Mouse (Mus musculus): ENCODE measurements around the gene Slc34a1. TPM values are rescaled to one million over a fixed set of nuclear protein-coding genes. Genes with fewer than 3 reads are reported as not detected.

Slc34a1 gene
- polyA plus RNA-seq (2012; ENCODE audit: insufficient read depth, insufficient read length, missing spikeins), result not detected in 2 replicates

GRCm38 (mm10) chr13:55398088-55398487 lies at the start of gene Slc34a1:
Gene Slc34a1 (plus strand): TSS chr13:55398187.
- no peak within 1 kb of the TSS for H3K27ac ChIP-seq (replicated peaks; ENCODE audit: low read depth, low read length)

DNA sequence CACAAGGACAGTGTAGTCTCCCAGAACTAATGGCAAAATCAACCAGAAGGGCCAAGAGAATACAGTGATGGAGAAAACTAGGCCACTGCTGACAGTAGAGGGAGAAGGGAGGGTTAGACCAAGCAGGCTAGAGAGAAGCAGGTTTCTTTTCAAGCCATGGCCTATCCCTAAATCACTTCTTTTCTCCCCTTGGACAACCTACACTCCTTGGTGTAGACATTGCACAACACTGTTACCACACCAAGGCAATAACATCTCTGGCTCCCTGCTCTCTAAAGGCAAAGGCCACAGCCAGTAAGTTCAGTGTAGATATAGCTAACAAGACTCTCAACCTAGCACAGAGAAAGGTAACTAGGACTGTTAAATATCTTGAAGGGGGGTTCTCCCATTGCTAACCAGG lies 36.8 kb upstream of the Slc34a1 start:
- H3K4me3 ChIP-seq (ENCODE audit: insufficient read depth, low read depth, low read length), result peak overlapping the region; percentile 75
- peak overlapping the region; percentile 90 for H3K27ac ChIP-seq (replicated peaks; ENCODE audit: low read depth, low read length)

More at GRCm38 (mm10) chr13:55398088-55398487, at the start of gene Slc34a1:
- Histone ChIP-seq H3K4me3 (ENCODE audit: insufficient read depth, low read depth, low read length) (no peak within 1 kb of the TSS), H3K4me1 (ENCODE audit: control insufficient read depth, insufficient read depth, insufficient read length, low read length) (no peaks in the 10 kb centered on the region)

GRCm38 (mm10) chr13:55361974-55362452 lies 36.0 kb upstream of the Slc34a1 start:
- Histone ChIP-seq H3K4me1 (ENCODE audit: control insufficient read depth, insufficient read depth, insufficient read length, low read length) (peaks cover 4% of the 10 kb centered on the region; the same call in 1 of the 2 replicates), H3K4me3 (ENCODE audit: insufficient read depth, low read depth, low read length) (peak overlapping the region; percentile 75), H3K27ac (replicated peaks; ENCODE audit: low read depth, low read length) (peak overlapping the region; percentile 90)

More for the DNA sequence above, 36.8 kb upstream of the Slc34a1 start:
- H3K4me1 ChIP-seq (ENCODE audit: control insufficient read depth, insufficient read depth, insufficient read length, low read length), result peaks cover 4% of the 10 kb centered on the region; the same call in 1 of the 2 replicates

DNA sequence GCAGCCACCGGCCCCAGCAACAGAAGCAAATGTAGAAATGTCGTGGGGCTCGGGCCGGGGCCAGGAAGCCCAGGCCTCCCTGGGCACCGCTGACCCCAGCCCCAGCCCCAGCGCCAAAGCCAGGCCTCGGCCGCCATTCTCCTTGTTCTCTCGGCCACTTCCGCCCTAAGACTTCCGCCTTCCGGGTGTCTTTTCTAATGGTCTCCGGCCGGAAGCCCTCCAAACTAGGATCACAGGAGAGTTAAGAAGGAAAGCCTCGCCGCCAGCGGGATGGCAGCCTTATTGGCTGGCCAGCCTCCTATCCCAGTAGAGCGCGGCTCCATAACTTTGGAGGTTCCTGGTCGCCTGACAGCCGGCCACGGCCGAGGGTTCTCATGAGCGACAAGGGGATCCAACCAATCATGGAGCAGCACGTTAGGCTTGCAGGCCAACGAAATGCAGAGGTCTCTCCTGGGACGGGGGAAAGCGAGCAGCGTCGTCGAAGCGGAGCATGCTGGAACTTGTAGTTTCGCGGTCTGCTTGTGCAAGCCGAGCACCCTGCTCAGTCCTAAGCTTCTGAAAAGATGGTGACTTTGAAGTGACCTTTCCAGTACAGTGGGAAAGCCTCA lies 35.4 kb upstream of the Slc34a1 start, which contains the start of gene Lman2:
Gene Lman2, minus strand, starts transcription at position 331 of the 608 bp plus-strand sequence.
- H3K27ac ChIP-seq (replicated peaks; ENCODE audit: low read depth, low read length), result peak within 1 kb of the TSS; percentile 90
- peaks cover 4% of the 10 kb centered on the region; the same call in 1 of the 2 replicates for H3K4me1 ChIP-seq (ENCODE audit: control insufficient read depth, insufficient read depth, insufficient read length, low read length)
- peak within 1 kb of the TSS; percentile 75 for H3K4me3 ChIP-seq (ENCODE audit: insufficient read depth, low read depth, low read length)

DNA sequence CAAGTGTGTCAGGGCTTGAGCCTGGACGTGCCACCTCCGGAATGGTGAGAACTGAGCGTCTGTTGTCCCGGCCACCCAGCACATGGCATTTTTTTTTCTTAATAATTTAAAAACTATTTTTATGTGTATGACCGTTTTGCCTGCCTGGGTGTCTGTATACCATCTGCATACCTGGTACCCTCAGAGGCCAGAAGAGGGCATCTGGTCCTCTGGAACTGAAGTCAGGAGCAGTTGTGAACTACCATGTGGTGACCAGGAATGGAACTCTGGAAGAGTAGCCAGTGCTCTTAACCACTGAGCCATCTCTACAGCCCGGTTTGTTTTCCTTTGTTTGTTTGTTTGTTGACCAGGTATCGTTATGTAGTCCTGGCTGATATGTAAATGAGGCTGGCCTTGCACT lies 29.6 kb upstream of the Slc34a1 start:
- H3K4me1 ChIP-seq (ENCODE audit: control insufficient read depth, insufficient read depth, insufficient read length, low read length), result no peaks in the 10 kb centered on the region
- H3K27ac ChIP-seq (replicated peaks; ENCODE audit: low read depth, low read length), result no peak overlapping the region
- H3K4me3 ChIP-seq (ENCODE audit: insufficient read depth, low read depth, low read length), result no peak overlapping the region

DNA sequence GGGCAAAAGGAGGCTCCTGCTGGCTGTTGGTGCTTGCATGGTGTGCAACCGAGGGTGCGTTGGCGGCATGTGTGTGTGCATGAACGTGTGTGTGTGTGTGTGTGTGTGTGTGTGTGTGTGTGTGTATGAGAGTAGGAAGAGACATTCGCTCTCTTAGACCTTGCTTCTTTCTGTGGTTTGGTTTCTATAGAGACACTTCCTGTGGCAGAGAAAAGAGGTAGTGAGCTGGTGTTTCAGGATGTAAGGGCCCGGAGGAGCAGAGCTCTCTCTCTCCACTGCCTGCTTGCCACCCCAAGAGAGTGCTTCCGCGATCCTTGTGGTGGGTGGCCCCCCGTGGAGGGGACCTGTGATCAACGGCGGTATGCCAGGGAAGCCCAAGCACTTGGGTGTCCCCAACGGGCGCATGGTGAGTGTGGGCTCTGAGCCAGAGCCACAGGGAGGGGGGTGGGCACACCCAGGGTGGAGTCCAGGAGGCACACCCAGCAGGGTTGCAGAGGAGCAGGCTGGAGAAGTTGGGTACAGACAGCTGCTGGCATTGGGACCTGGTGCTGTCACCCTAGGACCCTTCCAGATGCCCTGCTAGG lies 28.4 kb upstream of the Slc34a1 start, which contains the start of gene Rgs14:
Gene Rgs14, plus strand, starts transcription at position 202 of the 584 bp plus-strand sequence.
- H3K27ac ChIP-seq (replicated peaks; ENCODE audit: low read depth, low read length), result peak within 1 kb of the TSS; percentile 66

GRCm38 (mm10) chr13:55370234-55370633 lies 27.8 kb upstream of the Slc34a1 start:
- Histone ChIP-seq H3K4me1 (ENCODE audit: control insufficient read depth, insufficient read depth, insufficient read length, low read length) (no peaks in the 10 kb centered on the region), H3K27ac (replicated peaks; ENCODE audit: low read depth, low read length) (peak overlapping the region; percentile 66; the same call in 1 of the 2 replicates), H3K4me3 (ENCODE audit: insufficient read depth, low read depth, low read length) (peak overlapping the region; percentile 64)

More for the DNA sequence above, 28.4 kb upstream of the Slc34a1 start, which contains the start of gene Rgs14:
- Histone ChIP-seq H3K4me3 (ENCODE audit: insufficient read depth, low read depth, low read length) (peak within 1 kb of the TSS; percentile 64), H3K4me1 (ENCODE audit: control insufficient read depth, insufficient read depth, insufficient read length, low read length) (no peaks in the 10 kb centered on the region)

GRCm38 (mm10) chr13:55371007-55371681 lies 26.8 kb upstream of the Slc34a1 start:
- Histone ChIP-seq H3K27ac (replicated peaks; ENCODE audit: low read depth, low read length) (no peak overlapping the region), H3K4me1 (ENCODE audit: control insufficient read depth, insufficient read depth, insufficient read length, low read length) (no peaks in the 10 kb centered on the region), H3K4me3 (ENCODE audit: insufficient read depth, low read depth, low read length) (0 out of 2 replicates have a peak overlapping the region, but pooled peaks have one; percentile 7)

GRCm38 (mm10) chr13:55371740-55372139 lies 26.2 kb upstream of the Slc34a1 start:
- no peak overlapping the region for H3K27ac ChIP-seq (replicated peaks; ENCODE audit: low read depth, low read length)

DNA sequence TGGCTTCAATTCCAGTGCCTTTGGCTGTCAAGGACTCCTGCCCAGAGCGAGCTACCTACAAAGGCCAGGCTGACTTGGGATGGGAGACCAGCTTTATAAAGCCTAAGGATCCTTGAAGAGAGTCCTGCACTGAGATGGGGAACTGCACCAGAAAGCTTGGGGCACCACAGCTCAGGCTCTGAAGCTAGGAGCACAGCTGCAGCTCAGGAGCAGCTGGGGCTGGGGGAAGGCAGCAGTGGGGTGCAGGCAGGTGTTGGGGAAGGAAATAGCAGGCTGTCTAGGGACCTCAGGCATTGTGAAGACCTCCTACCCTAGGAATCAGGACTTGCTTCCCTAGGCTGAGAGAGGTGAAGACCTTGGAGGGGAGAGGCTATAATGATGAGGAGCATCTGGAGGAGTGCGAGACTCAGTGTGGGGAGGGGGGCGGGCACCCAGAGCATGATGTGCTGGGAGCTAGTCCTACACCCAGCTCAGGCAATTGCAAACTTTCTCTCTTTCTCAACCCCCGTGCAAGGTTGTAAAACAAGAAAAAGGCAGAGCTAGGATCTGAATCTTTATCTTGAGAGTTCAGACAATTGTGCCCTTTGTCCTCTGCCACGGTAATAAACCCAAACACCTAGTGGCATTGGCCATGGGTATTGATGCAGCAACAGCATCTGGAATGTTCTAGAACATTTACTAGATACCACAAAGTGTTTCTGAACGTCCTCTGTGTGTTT lies 23.6 kb upstream of the Slc34a1 start:
- Histone ChIP-seq H3K4me1 (ENCODE audit: control insufficient read depth, insufficient read depth, insufficient read length, low read length) (no peaks in the 10 kb centered on the region), H3K4me3 (ENCODE audit: insufficient read depth, low read depth, low read length) (no peak overlapping the region), H3K27ac (replicated peaks; ENCODE audit: low read depth, low read length) (no peak overlapping the region)

More at GRCm38 (mm10) chr13:55371740-55372139, 26.2 kb upstream of the Slc34a1 start:
- no peak overlapping the region for H3K4me3 ChIP-seq (ENCODE audit: insufficient read depth, low read depth, low read length)
- no peaks in the 10 kb centered on the region for H3K4me1 ChIP-seq (ENCODE audit: control insufficient read depth, insufficient read depth, insufficient read length, low read length)

GRCm38 (mm10) chr13:55375877-55376276 lies 22.1 kb upstream of the Slc34a1 start:
- Histone ChIP-seq H3K4me1 (ENCODE audit: control insufficient read depth, insufficient read depth, insufficient read length, low read length) (no peaks in the 10 kb centered on the region), H3K4me3 (ENCODE audit: insufficient read depth, low read depth, low read length) (no peak overlapping the region), H3K27ac (replicated peaks; ENCODE audit: low read depth, low read length) (no peak overlapping the region)

- Histone ChIP-seq H3K4me1 (ENCODE audit: control insufficient read depth, insufficient read depth, insufficient read length, low read length) (no peaks in the 10 kb centered on the region), H3K4me3 (ENCODE audit: insufficient read depth, low read depth, low read length) (no peak overlapping the region), H3K27ac (replicated peaks; ENCODE audit: low read depth, low read length) (no peak overlapping the region)
Measured at GRCm38 (mm10) chr13:55378907-55379580, 18.9 kb upstream of the Slc34a1 start.

- Histone ChIP-seq H3K4me1 (ENCODE audit: control insufficient read depth, insufficient read depth, insufficient read length, low read length) (no peaks in the 10 kb centered on the region), H3K27ac (replicated peaks; ENCODE audit: low read depth, low read length) (no peak overlapping the region), H3K4me3 (ENCODE audit: insufficient read depth, low read depth, low read length) (no peak overlapping the region)
Measured at GRCm38 (mm10) chr13:55381790-55382189, 16.2 kb upstream of the Slc34a1 start.

DNA sequence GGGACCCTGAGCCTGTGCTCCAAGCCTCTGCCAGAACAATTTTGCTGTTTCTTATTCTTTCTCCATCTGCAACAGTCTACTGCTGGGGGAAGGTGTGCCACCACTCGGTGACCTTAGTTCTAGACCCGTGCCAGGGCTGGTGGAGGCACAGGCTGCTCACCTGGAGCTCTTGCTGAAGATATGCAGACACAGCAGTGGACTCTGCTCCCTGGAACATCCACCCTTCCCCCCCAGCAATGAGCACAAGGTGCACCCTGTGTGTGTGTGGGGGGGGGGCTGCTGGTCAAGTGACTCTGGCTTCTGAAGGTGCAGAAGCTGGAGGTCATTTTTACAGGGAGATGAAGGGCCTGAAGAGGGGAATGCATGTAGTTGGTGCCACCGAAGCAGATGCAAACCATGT lies 7.3 kb upstream of the Slc34a1 start:
- H3K4me3 ChIP-seq (ENCODE audit: insufficient read depth, low read depth, low read length), result no peak overlapping the region

More for the DNA sequence above, 7.3 kb upstream of the Slc34a1 start:
- Histone ChIP-seq H3K27ac (replicated peaks; ENCODE audit: low read depth, low read length) (no peak overlapping the region), H3K4me1 (ENCODE audit: control insufficient read depth, insufficient read depth, insufficient read length, low read length) (no peaks in the 10 kb centered on the region)

Data from brown adipose tissue, adult 24 weeks (tissue).